Mouse (Mus musculus): ENCODE data around the gene Ifna4. TPM values are rescaled to one million over a fixed set of nuclear protein-coding genes. Genes with fewer than 3 reads are reported as not detected.

Gene Ifna4
- polyA plus RNA-seq, 1 experiment from 2014 or later: not detected

DNA sequence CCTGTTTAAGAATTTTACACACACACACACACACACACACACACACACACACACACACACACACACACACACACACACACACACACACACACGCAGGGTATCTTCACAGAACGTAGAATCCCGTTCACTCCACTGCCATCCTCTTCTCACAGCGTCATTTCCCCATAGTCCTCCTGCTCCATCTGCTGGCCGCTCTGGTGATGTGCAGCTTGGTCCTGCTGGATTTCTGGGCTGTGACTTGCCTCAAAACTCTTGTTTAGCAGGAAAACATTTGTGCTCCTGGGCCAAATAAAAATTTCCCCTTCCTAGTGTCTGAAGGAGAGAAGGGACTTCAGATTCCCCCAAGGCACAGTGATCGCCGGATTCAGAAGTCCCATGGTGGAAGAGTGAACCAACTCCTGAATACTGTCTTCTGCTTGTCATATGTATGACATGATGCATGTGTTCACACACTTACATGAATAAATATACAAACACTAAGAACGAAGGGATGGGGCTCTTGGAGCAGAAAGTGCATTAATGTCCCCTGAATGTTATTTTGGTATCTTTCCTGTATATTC lies 25.8 kb downstream of the Ifna4 start:
- H3K9ac ChIP-seq: no peak overlapping the region
- peak overlapping the region; percentile 73 for H3K4me3 ChIP-seq
- H3K36me3 ChIP-seq: no peaks in the 10 kb centered on the region
- 0 out of 2 replicates have a peak, but pooled peaks have one; percentile 7 for ATAC-seq (ENCODE audit: insufficient number of reproducible peaks, low FRiP score)
- peaks cover 21% of the 10 kb centered on the region for H3K27me3 ChIP-seq (replicated peaks)
- 0 out of 2 replicates have a peak, but pooled peaks cover 9% of the 10 kb centered on the region for H3K4me1 ChIP-seq (replicated peaks)
- peak overlapping the region; percentile 98 for H3K4me2 ChIP-seq
- H3K9me3 ChIP-seq (replicated peaks): no peaks in the 10 kb centered on the region
- no peak overlapping the region for H3K27ac ChIP-seq (ENCODE audit: poor library complexity, severe bottlenecking)
- under 1% methylated on average over 7 of the region's 8 CpGs for WGBS

DNA sequence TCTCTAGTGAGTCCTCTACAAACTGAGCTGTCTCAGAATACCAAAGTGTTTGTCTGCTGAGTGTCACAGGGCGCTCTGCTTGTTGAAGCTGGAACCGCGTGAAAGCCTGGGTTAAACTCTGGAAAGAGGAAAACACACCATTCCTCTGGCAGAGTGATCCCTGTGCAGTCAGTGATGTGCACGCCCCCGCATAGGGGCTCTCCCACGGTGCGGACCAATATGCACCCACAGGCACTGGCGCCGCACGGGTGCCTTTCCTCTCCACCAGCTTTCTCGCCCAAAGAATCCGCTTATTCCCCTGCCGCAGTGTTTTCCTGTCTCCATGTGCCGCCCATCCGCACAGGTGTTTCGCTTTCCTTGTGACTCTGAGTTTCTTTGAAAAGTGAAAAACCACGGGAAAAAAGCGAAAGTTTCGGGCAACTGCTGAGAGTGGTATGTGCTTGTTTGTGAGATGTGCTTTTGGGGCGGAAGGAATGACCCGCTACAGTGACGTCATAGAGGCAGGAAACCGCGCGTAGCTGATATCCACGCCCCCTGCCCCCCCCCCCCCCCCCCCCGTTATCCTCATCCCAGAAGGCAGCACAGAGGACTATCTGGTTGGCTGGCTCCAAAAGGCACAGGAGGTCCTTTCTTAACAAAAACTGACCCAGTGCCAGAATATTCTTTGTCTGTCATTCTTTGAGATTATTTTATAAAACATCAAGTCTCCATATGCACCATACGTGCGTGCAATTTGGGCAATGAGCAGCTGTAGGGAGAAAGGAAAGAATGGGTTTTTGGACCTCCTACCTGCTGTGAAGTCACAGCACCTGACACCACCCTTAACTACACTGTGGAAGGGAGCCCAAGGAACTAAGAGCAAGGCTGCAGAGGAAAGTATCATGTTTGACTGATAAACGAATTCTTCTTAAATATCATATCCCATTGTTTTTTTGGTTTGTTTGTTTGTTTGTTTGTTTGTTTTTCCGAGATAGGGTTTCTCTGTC lies 26.6 kb downstream of the Ifna4 start:
- WGBS: 7% methylated on average over 31 of the region's 31 CpGs
- Histone ChIP-seq H3K9ac (peak overlapping the region; percentile 73), H3K27ac (ENCODE audit: poor library complexity, severe bottlenecking) (0 out of 2 replicates have a peak overlapping the region, but pooled peaks have one; percentile 27), H3K4me1 (replicated peaks) (0 out of 2 replicates have a peak, but pooled peaks cover 9% of the 10 kb centered on the region), H3K4me2 (peak overlapping the region; percentile 98), H3K27me3 (replicated peaks) (peaks cover 13% of the 10 kb centered on the region), H3K4me3 (peak overlapping the region; percentile 73), H3K36me3 (no peaks in the 10 kb centered on the region), H3K9me3 (replicated peaks) (no peaks in the 10 kb centered on the region)
- peak; percentile 79 for ATAC-seq (ENCODE audit: insufficient number of reproducible peaks, low FRiP score)

DNA sequence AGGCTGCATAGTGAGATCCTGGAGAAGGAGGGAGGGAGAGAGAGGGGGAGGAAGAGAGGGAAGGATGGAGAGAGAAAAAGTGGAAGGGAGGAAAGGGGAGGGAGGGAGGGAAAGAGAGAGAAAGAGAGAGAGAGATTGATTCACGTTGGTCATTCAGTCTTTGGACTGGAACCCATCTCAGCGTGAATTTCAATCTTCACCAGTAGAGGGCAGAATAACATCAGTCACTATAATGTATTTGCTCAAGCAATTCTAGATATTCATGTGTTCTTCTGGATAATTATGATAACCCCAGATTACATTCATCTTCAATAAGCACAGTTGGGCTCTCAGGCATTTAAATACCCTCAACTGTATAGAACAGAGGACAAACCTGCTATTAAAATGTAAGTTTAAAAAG lies 31.0 kb downstream of the Ifna4 start:
- no peak overlapping the region for H3K4me2 ChIP-seq
- H3K27me3 ChIP-seq (replicated peaks): no peaks in the 10 kb centered on the region; the same call in 1 of the 2 replicates
- 0 out of 2 replicates have a peak, but pooled peaks cover 6% of the 10 kb centered on the region for H3K4me1 ChIP-seq (replicated peaks)
- H3K9me3 ChIP-seq (replicated peaks): no peaks in the 10 kb centered on the region
- ATAC-seq (ENCODE audit: insufficient number of reproducible peaks, low FRiP score): no peak
- no peak overlapping the region for H3K4me3 ChIP-seq
- WGBS: 0% methylated on average over 2 of the region's 2 CpGs
- H3K27ac ChIP-seq (ENCODE audit: poor library complexity, severe bottlenecking): no peak overlapping the region
- no peak overlapping the region for H3K9ac ChIP-seq
- H3K36me3 ChIP-seq: no peaks in the 10 kb centered on the region

DNA sequence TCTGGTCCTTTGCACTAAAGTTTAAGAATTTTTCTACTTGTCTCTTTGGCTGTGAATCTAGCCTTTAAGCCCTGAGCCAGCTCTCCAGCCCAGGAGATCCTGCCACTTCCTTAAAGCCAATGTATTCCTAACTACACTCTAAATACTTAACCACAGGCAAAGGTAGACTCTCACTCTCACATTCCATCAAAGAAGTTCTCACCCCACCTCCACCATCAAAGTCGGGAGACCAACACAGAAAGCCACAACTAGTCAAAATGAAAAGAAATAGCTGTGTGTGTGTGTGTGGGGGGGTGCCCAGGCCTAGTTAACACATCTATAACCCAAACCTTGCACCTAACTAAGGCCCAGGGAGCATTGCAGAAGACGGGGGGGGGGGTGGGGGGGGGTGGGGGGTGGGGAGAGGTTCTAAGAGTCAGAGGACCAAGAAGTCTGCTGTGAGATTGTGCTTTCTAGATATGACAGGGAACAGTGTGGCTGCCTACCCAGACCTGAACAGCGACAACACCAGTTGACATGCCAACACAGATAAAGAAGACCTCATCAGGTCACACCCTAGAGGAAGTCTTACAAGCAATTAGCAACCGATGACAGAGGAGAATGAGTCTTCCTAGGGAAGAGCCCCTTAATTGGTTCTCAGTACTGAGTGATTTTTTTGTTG lies 33.9 kb downstream of the Ifna4 start:
- Histone ChIP-seq H3K36me3 (no peaks in the 10 kb centered on the region), H3K27ac (ENCODE audit: poor library complexity, severe bottlenecking) (no peak overlapping the region), H3K27me3 (replicated peaks) (no peaks in the 10 kb centered on the region; the same call in 1 of the 2 replicates), H3K9ac (no peak overlapping the region), H3K4me1 (replicated peaks) (no peaks in the 10 kb centered on the region), H3K4me2 (no peak overlapping the region), H3K4me3 (no peak overlapping the region), H3K9me3 (replicated peaks) (no peaks in the 10 kb centered on the region)
- ATAC-seq (ENCODE audit: insufficient number of reproducible peaks, low FRiP score): no peak
- WGBS: 32% methylated on average over 3 of the region's 4 CpGs

DNA sequence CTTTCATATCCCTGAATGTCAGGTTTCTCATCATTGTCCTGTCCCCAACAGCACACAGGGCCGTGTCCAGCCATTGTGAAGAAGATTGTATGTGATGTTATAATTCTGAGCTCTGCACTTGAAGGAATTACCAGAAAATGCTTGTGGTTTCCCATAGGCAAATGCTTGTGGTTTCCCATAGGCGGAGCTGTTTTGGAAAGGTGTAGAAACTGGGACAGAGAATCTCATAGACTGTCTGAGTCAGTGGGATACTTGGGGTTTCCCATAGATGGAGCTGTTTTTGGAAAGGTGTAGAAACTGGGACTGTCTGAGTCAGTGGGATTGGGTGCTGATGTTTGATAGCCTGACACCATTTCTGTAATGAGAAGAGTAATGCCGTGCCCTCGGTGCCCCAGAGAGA lies 34.9 kb downstream of the Ifna4 start:
- Histone ChIP-seq H3K27me3 (replicated peaks) (no peaks in the 10 kb centered on the region; the same call in 1 of the 2 replicates), H3K9ac (no peak overlapping the region), H3K4me3 (no peak overlapping the region), H3K36me3 (no peaks in the 10 kb centered on the region), H3K9me3 (replicated peaks) (no peaks in the 10 kb centered on the region), H3K27ac (ENCODE audit: poor library complexity, severe bottlenecking) (no peak overlapping the region), H3K4me2 (no peak overlapping the region), H3K4me1 (replicated peaks) (no peaks in the 10 kb centered on the region)
- ATAC-seq (ENCODE audit: insufficient number of reproducible peaks, low FRiP score): no peak
- 84% methylated on average over 4 of the region's 4 CpGs for WGBS

DNA sequence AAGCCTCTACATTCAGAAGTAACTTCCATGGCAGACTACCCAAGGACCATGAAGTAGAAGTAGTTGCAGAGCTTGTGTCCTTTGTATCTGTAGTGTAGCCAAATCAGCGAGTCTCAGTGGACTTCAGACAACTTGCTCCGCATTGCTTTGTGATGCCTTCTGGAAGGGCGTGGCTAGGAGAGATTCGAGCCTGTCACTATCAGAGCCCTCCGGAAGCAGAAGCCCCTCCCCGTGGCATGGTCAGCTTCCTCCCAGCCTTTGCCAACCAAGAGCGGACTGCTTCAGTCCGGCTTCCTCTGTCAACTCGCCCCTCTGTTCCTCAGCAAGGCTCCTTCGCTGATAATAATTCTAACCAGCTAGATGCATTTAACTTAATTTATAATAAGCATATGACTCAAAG lies 36.6 kb downstream of the Ifna4 start:
- H3K27ac ChIP-seq (ENCODE audit: poor library complexity, severe bottlenecking): no peak overlapping the region
- no peaks in the 10 kb centered on the region for H3K4me1 ChIP-seq (replicated peaks)
- no peaks in the 10 kb centered on the region for H3K36me3 ChIP-seq
- H3K27me3 ChIP-seq (replicated peaks): no peaks in the 10 kb centered on the region
- H3K4me2 ChIP-seq: peak overlapping the region; percentile 1; the same call in 1 of the 2 replicates
- H3K9me3 ChIP-seq (replicated peaks): no peaks in the 10 kb centered on the region
- no peak for ATAC-seq (ENCODE audit: insufficient number of reproducible peaks, low FRiP score)
- H3K9ac ChIP-seq: no peak overlapping the region
- H3K4me3 ChIP-seq: no peak overlapping the region
- 31% methylated on average over 10 of the region's 10 CpGs for WGBS

DNA sequence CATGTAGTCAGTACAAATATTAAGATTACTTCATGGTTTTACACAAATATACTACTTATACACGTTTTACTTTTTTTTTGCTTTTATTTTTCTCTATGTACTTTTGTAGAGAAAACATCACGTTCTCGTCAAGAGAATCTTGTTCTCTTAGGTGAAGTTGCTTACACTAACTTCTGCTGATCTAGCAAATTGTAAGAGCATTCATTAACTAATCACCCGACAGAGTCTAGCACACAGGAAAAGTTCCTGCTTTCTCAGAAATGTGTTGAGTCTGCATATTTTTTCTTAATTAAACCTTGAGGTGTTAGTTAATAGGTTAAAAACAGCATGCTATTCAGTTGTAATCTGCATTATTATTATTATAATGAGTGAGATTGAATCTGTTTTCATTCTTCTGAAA lies 37.1 kb downstream of the Ifna4 start:
- no peaks in the 10 kb centered on the region for H3K9me3 ChIP-seq (replicated peaks)
- H3K4me1 ChIP-seq (replicated peaks): no peaks in the 10 kb centered on the region
- H3K27ac ChIP-seq (ENCODE audit: poor library complexity, severe bottlenecking): no peak overlapping the region
- no peaks in the 10 kb centered on the region for H3K36me3 ChIP-seq
- no peak overlapping the region for H3K9ac ChIP-seq
- H3K27me3 ChIP-seq (replicated peaks): no peaks in the 10 kb centered on the region
- no peak for ATAC-seq (ENCODE audit: insufficient number of reproducible peaks, low FRiP score)
- H3K4me3 ChIP-seq: no peak overlapping the region
- H3K4me2 ChIP-seq: no peak overlapping the region
- 71% methylated on average over 4 of the region's 4 CpGs for WGBS

DNA sequence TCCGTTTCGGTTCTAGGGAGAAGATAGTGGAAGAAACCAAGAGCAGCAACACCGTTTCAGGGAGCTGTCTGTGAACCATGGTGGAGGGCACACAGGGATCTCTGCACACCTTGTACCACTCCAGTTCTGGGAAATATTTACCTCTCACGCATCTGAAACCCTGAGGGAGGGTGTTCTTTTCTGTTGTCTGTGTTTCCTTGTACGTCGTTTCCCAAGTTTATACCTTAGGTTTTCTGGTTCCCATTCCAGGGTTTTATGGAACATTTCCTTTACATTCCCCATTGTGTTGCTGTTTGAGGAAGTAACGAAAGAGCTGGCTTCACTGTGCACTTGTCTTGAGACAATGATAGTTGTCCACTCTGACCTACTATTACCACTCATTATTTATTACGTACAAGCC lies 38.4 kb downstream of the Ifna4 start, which contains the start of gene Ifne:
TSS of gene Ifne (minus strand) at position 101 of the 400 bp plus-strand sequence.
- H3K36me3 ChIP-seq: no peaks in the 10 kb centered on the region
- no peak for ATAC-seq (ENCODE audit: insufficient number of reproducible peaks, low FRiP score)

DNA sequence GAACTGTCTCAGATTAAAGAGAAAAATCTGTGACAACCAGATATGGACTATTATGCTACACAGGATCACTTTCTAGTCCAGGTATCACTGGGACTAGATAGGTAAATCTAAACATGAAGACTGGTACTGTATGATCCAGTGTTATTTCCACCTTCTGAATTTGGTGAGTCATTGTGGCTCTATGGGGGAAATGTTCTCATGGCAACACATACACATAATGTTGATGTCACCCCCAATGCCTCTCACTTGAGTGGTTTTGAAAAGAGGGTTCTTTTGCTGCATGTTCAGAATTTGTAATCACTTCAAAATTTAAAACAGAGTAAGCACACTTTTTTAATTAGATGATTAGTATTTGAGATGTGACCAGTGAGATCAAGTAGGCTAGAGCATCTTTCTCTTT lies 46.6 kb downstream of the Ifna4 start:
- no peaks in the 10 kb centered on the region for H3K9me3 ChIP-seq (replicated peaks)
- H3K4me3 ChIP-seq: no peak overlapping the region
- H3K4me1 ChIP-seq (replicated peaks): no peaks in the 10 kb centered on the region
- H3K27me3 ChIP-seq (replicated peaks): no peaks in the 10 kb centered on the region
- H3K36me3 ChIP-seq: no peaks in the 10 kb centered on the region
- ATAC-seq (ENCODE audit: insufficient number of reproducible peaks, low FRiP score): no peak
- no peak overlapping the region for H3K4me2 ChIP-seq
- H3K9ac ChIP-seq: no peak overlapping the region
- no peak overlapping the region for H3K27ac ChIP-seq (ENCODE audit: poor library complexity, severe bottlenecking)

More for the DNA sequence above, 38.4 kb downstream of the Ifna4 start, which contains the start of gene Ifne:
- Histone ChIP-seq H3K4me2 (no peak within 1 kb of the TSS), H3K27ac (ENCODE audit: poor library complexity, severe bottlenecking) (no peak within 1 kb of the TSS), H3K9ac (no peak within 1 kb of the TSS), H3K4me1 (replicated peaks) (no peaks in the 10 kb centered on the region), H3K4me3 (no peak within 1 kb of the TSS), H3K27me3 (replicated peaks) (no peaks in the 10 kb centered on the region), H3K9me3 (replicated peaks) (no peaks in the 10 kb centered on the region)
- WGBS: 80% methylated on average over 8 of the region's 8 CpGs

All from heart, embryonic 12.5 days (tissue).